Mouse (Mus musculus) liver, embryonic 15.5 days (tissue): Measurements from ENCODE around the gene Crocc. TPM values are rescaled to one million over a fixed set of nuclear protein-coding genes. Genes with fewer than 3 reads are reported as not detected.

ENCODE experiments used
- ATAC-seq: fragments of 200-750 bp; cut with Nextera tagmentation; 2 replicates; pipeline ENCODE4 v1.8.0; 2017; ENCODE audit warnings: moderate number of reproducible peaks, mild to moderate bottlenecking, moderate library complexity; ENCODE audit not compliant: insufficient read depth
- H3K27ac ChIP-seq: fragments of 300-500 bp; sonication (generic); replicated peaks from 2 replicates; pipeline ENCODE4 v1.5.1; 2015; ENCODE audit warnings: mild to moderate bottlenecking, inconsistent platforms
- H3K27me3 ChIP-seq: fragments of 300-500 bp; sonication (generic); 2 replicates; pipeline ENCODE4 v1.6.1; 2015; ENCODE audit warnings: mild to moderate bottlenecking, inconsistent platforms
- H3K36me3 ChIP-seq: fragments of 300-500 bp; sonication (generic); replicated peaks from 2 replicates; pipeline ENCODE4 v1.6.1; 2015; ENCODE audit warnings: moderate library complexity, mild to moderate bottlenecking, inconsistent platforms
- H3K4me1 ChIP-seq: fragments of 300-500 bp; sonication (generic); replicated peaks from 2 replicates; pipeline ENCODE4 v1.6.1; 2015; ENCODE audit warnings: inconsistent platforms
- H3K4me2 ChIP-seq: fragments of 300-500 bp; sonication (generic); 2 replicates; pipeline ENCODE4 v1.6.1; 2015; ENCODE audit warnings: moderate library complexity, mild to moderate bottlenecking, inconsistent platforms
- H3K4me3 ChIP-seq: fragments of 300-500 bp; sonication (generic); replicated peaks from 2 replicates; pipeline ENCODE4 v1.5.1; 2015; ENCODE audit warnings: mild to moderate bottlenecking, inconsistent platforms
- H3K9ac ChIP-seq: fragments of 300-500 bp; sonication (generic); 2 replicates; pipeline ENCODE4 v1.6.1; 2015; ENCODE audit warnings: moderate library complexity, mild to moderate bottlenecking, inconsistent platforms
- H3K9me3 ChIP-seq: fragments of 300-500 bp; sonication (generic); replicated peaks from 2 replicates; pipeline ENCODE4 v1.6.1; 2016; ENCODE audit warnings: inconsistent platforms
- WGBS: fragments of 180-500 bp; shearing (Covaris S2); methylation state at CpG from one replicate; pipeline ENCODE4 v1.1.7; 2015; ENCODE audit warnings: mixed read lengths; ENCODE audit not compliant: insufficient replicate concordance; 5-methylcytosine and 5-hydroxymethylcytosine counted together
- polyA plus RNA-seq: library from polyadenylated mRNA; unstranded; fragments of >200 nt; fragmentation: Nextera tagmentation; extraction: Ambion mirVana; gene quantifications from 2 replicates; pipeline ENCODE4 v1.2.1, GENCODE M21; 2015

The Crocc gene
- polyA plus RNA-seq, 1 experiment from 2014 or later = 0.77 TPM

DNA sequence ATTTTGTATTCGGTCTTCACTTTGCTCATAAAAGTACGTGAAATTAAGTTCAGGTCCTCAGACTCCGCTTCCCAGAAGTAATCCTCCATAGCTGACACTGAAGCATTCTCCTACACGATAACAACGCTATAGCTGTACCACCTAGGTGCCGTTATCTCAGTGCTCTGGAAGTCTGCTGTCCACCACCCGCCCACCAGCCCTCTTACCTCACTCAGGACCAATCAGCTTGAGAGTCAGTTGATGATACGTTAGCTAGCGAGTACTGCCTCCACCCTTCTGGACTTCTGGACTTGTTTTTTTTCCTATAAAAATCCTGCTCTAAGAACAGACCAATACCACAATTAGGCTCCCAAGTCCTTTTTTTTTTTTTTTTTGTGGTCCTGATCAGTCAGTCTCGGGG lies 26.5 kb upstream of the Crocc start:
- ATAC-seq = peak; percentile 71
- no peak overlapping the region for H3K4me3 ChIP-seq
- H3K27me3 ChIP-seq = no peaks in the 10 kb centered on the region
- peaks cover 14% of the 10 kb centered on the region for H3K4me1 ChIP-seq
- no peaks in the 10 kb centered on the region for H3K9me3 ChIP-seq
- H3K4me2 ChIP-seq = no peak overlapping the region
- H3K27ac ChIP-seq = no peak overlapping the region
- H3K36me3 ChIP-seq = no peaks in the 10 kb centered on the region
- WGBS = 37% methylated on average over 10 of the region's 10 CpGs
- no peak overlapping the region for H3K9ac ChIP-seq

DNA sequence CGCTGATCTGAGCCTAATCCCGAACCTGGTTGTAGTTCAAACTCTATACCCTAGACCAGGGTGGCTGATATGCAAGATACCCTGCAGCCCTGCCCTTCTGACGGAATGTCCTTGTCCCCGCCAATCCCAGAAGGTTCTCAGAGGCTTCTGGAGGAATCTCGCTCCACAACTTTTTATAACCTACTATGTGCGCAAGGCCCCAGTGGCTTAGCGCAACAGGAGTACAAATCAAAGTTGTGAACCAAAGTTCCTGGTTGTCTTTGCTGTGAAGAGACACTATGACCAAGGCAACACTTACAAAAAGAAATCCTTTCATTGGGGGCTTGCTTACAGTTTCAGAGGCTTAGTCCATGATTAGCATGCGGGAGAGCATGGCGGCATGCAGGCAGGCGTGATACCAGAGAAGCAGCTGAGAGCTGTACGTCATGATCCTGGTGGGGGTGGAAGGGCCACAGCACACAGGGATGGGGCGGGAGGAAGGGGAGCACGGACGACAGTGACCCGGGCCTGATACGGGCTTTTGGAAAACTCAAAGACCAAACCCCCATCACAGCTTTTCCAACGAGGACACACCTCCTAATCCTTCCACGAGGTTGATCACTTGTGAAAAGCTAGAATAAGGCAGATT lies 18.3 kb upstream of the Crocc start:
- no peak for ATAC-seq
- Histone ChIP-seq H3K36me3 (peaks cover 16% of the 10 kb centered on the region), H3K4me3 (peak overlapping the region; percentile 98), H3K9ac (0 out of 2 replicates have a peak overlapping the region, but pooled peaks have one; percentile 12), H3K27me3 (no peaks in the 10 kb centered on the region), H3K27ac (no peak overlapping the region), H3K9me3 (no peaks in the 10 kb centered on the region), H3K4me1 (peaks cover 43% of the 10 kb centered on the region), H3K4me2 (peak overlapping the region; percentile 53)
- WGBS = 69% methylated on average over 18 of the region's 18 CpGs

DNA sequence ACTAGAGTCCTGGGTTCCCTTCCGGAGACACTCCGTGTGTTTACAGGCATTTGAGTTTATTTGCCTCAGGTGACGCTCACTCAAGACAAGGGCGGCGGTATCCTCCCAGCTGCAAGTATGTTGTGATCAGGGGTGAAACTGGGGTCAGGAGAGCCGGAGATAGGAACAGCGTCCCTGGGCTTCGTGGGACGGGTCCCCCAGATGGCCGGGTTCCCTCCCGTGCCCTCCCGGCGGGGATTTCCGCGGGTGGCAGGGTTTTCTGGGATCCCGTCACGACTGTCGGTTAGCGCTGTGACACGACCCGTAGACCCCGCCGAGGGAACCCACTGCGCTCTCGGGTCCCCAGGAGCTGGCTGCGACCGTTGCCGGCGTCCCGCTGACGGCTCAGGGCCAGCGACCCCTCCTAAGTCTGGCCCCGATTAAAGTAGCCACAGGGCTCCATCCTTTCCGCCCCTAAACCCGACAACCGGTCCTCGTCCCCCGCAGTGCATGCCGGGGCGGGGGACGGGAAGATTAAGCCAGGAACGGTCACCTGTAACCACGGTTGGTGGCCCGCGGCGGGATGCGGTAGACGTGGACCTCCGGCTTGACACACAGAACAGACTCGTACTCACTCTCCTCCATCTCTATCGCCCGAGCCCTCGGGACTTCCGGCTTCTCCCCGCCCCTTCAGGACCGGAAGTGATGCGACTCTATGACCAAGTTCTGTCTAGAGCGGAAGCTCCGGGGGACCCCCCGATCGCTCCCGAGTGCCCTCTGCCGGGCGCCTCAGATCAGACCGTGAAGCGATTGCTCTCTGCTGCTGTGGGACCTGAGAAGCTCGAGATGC lies 17.5 kb upstream of the Crocc start, which contains the start of gene Necap2:
Gene Necap2 (minus strand): TSS at position 677 of the 829 bp plus-strand sequence.
- H3K4me3 ChIP-seq = peak within 1 kb of the TSS; percentile 98
- H3K4me1 ChIP-seq = peaks cover 50% of the 10 kb centered on the region
- under 1% methylated on average over 67 of the region's 67 CpGs for WGBS

DNA sequence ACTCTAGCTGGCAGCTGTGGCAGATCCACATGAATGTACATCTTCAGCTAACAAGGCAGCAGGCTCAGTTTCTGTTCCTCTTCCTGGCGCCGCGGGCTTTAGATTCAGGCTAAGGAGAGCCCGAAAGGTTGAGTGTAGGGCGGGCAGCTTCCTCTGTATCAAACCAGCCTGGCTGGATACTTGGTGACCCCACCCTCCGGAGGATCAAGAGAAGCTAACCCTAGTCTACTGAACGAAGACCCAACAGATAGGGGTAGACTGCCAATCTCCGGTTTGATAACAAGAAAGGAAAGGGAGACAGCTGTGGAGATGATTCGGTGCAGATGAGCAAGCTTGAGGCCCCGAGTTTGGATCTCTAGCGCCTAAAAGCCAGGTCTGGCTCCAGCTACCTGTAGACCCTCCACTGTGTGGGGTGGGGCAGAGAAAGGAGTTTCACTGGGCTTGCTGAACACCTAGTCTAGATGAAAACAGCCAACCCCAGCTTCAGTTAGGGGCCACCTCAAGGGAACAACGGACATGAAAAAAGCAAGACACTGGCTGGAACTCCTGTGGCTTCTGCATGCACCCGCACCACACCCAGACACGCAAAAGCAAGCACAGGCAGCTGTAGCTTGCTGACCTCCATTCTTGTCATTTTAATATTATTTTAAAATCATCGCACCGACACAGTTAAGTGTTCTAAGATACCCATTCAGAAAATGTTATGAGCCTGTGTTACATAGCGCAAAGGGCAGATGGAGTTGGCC lies 16.6 kb upstream of the Crocc start:
- Histone ChIP-seq H3K9ac (peak overlapping the region; percentile 83), H3K9me3 (no peaks in the 10 kb centered on the region), H3K27me3 (no peaks in the 10 kb centered on the region), H3K27ac (peak overlapping the region; percentile 93), H3K4me3 (peak overlapping the region; percentile 98), H3K4me1 (peaks cover 58% of the 10 kb centered on the region), H3K4me2 (peak overlapping the region; percentile 80), H3K36me3 (peaks cover 33% of the 10 kb centered on the region)
- peak; percentile 75 for ATAC-seq
- 17% methylated on average over 17 of the region's 17 CpGs for whole genome bisulfite sequencing

More for the DNA sequence above, 17.5 kb upstream of the Crocc start, which contains the start of gene Necap2:
- H3K4me2 ChIP-seq = peak within 1 kb of the TSS; percentile 80
- peak within 1 kb of the TSS; percentile 83 for H3K9ac ChIP-seq
- no peaks in the 10 kb centered on the region for H3K27me3 ChIP-seq
- no peaks in the 10 kb centered on the region for H3K9me3 ChIP-seq
- peak within 1 kb of the TSS; percentile 93 for H3K27ac ChIP-seq
- peaks cover 24% of the 10 kb centered on the region for H3K36me3 ChIP-seq
- ATAC-seq = peak; percentile 79

DNA sequence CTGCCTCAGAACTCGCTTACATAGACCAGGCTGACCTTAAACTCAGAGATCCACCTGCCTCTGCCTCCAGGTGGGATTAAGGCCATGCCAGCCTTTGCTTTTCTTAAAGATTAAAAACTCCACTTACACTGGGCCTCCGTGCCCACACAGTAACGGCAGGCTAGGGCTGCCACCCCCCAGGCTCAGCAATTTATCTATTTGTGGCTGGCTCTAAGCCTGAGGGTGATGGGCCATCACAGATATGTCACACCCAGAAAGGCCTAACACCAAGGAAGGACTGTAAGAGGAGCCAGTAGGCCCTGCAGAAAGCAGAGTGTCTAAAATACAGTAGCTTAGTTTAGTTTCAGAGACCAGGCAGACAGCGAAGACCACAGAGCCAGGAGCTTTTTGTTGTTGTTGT lies 13.8 kb upstream of the Crocc start:
- H3K36me3 ChIP-seq = peaks cover 61% of the 10 kb centered on the region
- peaks cover 84% of the 10 kb centered on the region for H3K4me1 ChIP-seq
- H3K4me2 ChIP-seq = peak overlapping the region; percentile 80
- peak overlapping the region; percentile 23 for H3K4me3 ChIP-seq
- WGBS = 30% methylated on average over 4 of the region's 4 CpGs
- no peaks in the 10 kb centered on the region for H3K9me3 ChIP-seq
- ATAC-seq = peak; percentile 62
- peak overlapping the region; percentile 28; the same call in 1 of the 2 replicates for H3K9ac ChIP-seq
- H3K27ac ChIP-seq = peak overlapping the region; percentile 93
- H3K27me3 ChIP-seq = no peaks in the 10 kb centered on the region

DNA sequence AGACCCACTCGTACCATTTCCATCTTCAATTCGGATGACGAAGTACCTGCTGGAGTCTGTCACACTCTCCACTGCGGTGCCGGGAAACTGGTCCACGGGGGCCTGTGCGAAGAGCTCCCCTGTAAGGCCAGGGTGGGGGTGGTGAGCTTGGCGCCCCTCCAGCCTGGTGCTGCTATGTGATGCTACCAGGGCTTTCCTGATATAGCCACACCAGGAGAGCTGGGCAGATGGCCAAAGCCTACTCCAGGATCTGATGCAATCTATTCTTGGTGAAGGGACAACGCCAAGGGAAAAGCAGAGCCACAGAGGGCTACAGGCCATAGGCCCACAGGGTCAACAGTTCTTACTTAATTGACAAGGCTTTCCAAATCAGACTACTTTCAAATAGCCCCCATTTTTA lies 13.3 kb upstream of the Crocc start:
- Histone ChIP-seq H3K27me3 (no peaks in the 10 kb centered on the region), H3K4me3 (peak overlapping the region; percentile 23), H3K9me3 (no peaks in the 10 kb centered on the region), H3K4me2 (peak overlapping the region; percentile 80), H3K9ac (peak overlapping the region; percentile 28; the same call in 1 of the 2 replicates), H3K36me3 (peaks cover 66% of the 10 kb centered on the region), H3K4me1 (peaks cover 87% of the 10 kb centered on the region), H3K27ac (peak overlapping the region; percentile 93)
- WGBS = 61% methylated on average over 9 of the region's 9 CpGs
- no peak for ATAC-seq

DNA sequence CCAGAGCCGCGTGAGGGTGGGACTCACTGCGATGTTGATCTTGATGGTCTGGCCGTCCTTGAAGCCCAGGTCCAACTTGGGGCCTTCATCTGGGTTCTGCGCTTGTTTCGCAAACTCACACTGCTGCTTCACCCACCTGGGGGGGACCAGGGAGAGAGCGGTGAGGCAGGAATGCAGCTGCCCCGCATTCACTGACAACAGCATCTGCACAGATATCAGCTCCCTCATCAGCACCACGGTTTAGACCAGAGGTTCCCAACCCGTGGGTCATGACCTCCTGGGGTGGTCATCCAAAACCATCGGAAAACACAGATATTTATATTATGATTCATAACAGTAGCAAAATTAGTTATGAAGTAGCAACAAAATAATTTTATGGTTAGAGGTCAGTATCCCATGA lies 12.2 kb upstream of the Crocc start:
- Histone ChIP-seq H3K9ac (no peak overlapping the region), H3K4me2 (no peak overlapping the region), H3K9me3 (no peaks in the 10 kb centered on the region), H3K4me3 (no peak overlapping the region), H3K27ac (no peak overlapping the region), H3K4me1 (peaks cover 94% of the 10 kb centered on the region), H3K27me3 (no peaks in the 10 kb centered on the region), H3K36me3 (peaks cover 78% of the 10 kb centered on the region)
- WGBS = 82% methylated on average over 11 of the region's 11 CpGs
- no peak for ATAC-seq

DNA sequence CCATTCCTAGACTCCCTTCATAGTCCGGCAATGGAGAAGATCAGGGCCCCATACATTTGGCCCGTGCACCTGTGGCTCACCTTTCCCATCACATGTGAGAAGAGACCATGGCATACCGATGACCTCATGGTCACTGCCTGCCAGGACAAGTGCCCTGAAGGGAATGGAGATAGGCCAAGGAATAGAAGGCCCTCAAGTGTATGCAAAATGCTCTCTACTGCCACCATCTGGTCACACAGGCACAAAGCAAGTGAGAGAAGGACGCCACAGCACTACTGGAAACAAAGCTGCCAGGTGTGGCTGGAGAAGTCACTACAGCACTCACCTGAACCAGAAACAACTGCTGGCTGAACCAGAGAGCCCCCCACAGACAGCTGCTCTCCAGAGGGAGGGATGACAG lies 9.4 kb upstream of the Crocc start:
- Histone ChIP-seq H3K27ac (peak overlapping the region; percentile 68), H3K4me1 (peaks cover 76% of the 10 kb centered on the region), H3K4me2 (peak overlapping the region; percentile 42; the same call in 1 of the 2 replicates), H3K9ac (0 out of 2 replicates have a peak overlapping the region, but pooled peaks have one; percentile 2), H3K9me3 (no peaks in the 10 kb centered on the region), H3K36me3 (peaks cover 96% of the 10 kb centered on the region), H3K4me3 (no peak overlapping the region), H3K27me3 (no peaks in the 10 kb centered on the region)
- WGBS = 46% methylated on average over 4 of the region's 4 CpGs
- ATAC-seq = no peak

DNA sequence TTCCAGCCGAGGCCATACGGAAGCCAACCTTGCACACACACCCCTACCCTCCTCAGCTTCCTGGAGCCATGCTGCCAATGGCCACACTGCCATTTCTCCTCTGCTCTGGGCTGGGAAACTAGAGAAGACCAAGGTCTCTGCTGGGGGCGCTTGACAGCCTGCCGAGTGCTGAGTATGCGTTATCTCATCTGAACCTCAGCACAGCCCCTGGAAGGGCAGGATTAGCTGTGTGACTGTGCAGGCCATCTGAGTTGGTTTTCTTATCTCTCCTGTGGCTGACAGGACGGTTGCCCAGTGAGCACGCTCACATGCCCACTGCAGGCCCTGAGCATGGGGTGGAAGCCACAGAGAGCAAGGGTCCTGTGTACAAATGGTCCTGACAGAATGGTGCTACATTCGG lies 8.3 kb upstream of the Crocc start:
- peak overlapping the region; percentile 42 for H3K4me2 ChIP-seq
- H3K27ac ChIP-seq = peak overlapping the region; percentile 68
- H3K36me3 ChIP-seq = peaks cover 90% of the 10 kb centered on the region
- ATAC-seq = peak; percentile 77
- H3K4me1 ChIP-seq = peaks cover 65% of the 10 kb centered on the region
- H3K9ac ChIP-seq = no peak overlapping the region
- H3K4me3 ChIP-seq = no peak overlapping the region
- no peaks in the 10 kb centered on the region for H3K27me3 ChIP-seq
- 23% methylated on average over 8 of the region's 8 CpGs for WGBS
- no peaks in the 10 kb centered on the region for H3K9me3 ChIP-seq

DNA sequence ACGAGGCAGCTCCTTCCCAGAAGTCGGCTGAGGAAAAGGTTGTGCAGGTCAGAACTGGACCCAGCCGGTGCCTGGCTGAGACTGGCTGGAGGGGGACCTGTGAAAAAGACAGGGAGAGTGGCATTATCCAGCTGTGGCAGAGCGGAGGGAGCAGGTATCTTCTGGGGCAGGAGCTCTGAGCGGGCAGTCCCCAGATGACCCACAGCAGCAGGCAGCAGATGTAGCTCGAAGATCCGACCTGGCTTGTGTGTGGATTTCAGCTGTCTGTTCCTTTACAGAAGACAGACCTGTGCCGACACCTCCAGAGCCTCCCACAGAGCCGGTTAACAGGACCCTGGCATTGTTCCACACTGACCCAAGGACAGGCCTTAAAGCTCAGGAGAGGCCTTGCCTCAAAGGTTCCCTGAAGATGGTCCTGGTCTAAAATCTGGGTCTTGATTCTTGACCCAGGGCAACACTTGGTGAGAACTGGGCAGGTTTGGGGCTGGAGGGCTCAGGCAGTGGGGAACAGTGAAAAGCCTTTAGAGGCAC lies 7.2 kb upstream of the Crocc start:
- H3K4me3 ChIP-seq = no peak overlapping the region
- no peak overlapping the region for H3K4me2 ChIP-seq
- no peak overlapping the region for H3K9ac ChIP-seq
- no peaks in the 10 kb centered on the region for H3K9me3 ChIP-seq
- peaks cover 55% of the 10 kb centered on the region for H3K4me1 ChIP-seq
- 84% methylated on average over 9 of the region's 9 CpGs for WGBS
- peaks cover 79% of the 10 kb centered on the region for H3K36me3 ChIP-seq
- H3K27me3 ChIP-seq = no peaks in the 10 kb centered on the region
- no peak for ATAC-seq
- H3K27ac ChIP-seq = 0 out of 2 replicates have a peak overlapping the region, but pooled peaks have one; percentile 68
